Mouse (Mus musculus): ENCODE measurements around the gene Paqr8. TPM values are rescaled to one million over a fixed set of nuclear protein-coding genes. Genes with fewer than 3 reads are reported as not detected.

Paqr8 gene
- polyA plus RNA-seq, 1 experiment from 2014 or later: 8.4 TPM

GRCm38 (mm10) chr1:20941857-20942256 lies 51.5 kb downstream of the Paqr8 start:
- no peaks in the 10 kb centered on the region for H3K9me3 ChIP-seq
- WGBS: 90% methylated on average over 7 of the region's 7 CpGs
- H3K4me1 ChIP-seq (replicated peaks): no peaks in the 10 kb centered on the region
- H3K4me3 ChIP-seq: no peak overlapping the region
- no peak for DNase-seq (ENCODE audit: low spot score)
- no peaks in the 10 kb centered on the region for H3K27me3 ChIP-seq (ENCODE audit: insufficient read depth, poor library complexity, severe bottlenecking)
- peaks cover 2% of the 10 kb centered on the region for H3K36me3 ChIP-seq
- H3K27ac ChIP-seq: no peak overlapping the region

GRCm38 (mm10) chr1:20943016-20943415 lies 52.6 kb downstream of the Paqr8 start:
- Histone ChIP-seq H3K27me3 (ENCODE audit: insufficient read depth, poor library complexity, severe bottlenecking) (no peaks in the 10 kb centered on the region), H3K4me3 (no peak overlapping the region), H3K27ac (no peak overlapping the region), H3K36me3 (no peaks in the 10 kb centered on the region), H3K4me1 (replicated peaks) (no peaks in the 10 kb centered on the region), H3K9me3 (no peaks in the 10 kb centered on the region)
- 98% methylated on average over 2 of the region's 2 CpGs for WGBS
- DNase-seq (ENCODE audit: low spot score): no peak

- Histone ChIP-seq H3K4me1 (replicated peaks) (peaks cover 16% of the 10 kb centered on the region), H3K4me3 (peak within 1 kb of the TSS; percentile 58), H3K27ac (peak within 1 kb of the TSS; percentile 95), H3K27me3 (ENCODE audit: insufficient read depth, poor library complexity, severe bottlenecking) (no peaks in the 10 kb centered on the region), H3K9me3 (no peaks in the 10 kb centered on the region), H3K36me3 (no peaks in the 10 kb centered on the region)
- DNase-seq (ENCODE audit: low spot score): peak; percentile 98
- WGBS: 1% methylated on average over 23 of the region's 23 CpGs
Measured at GRCm38 (mm10) chr1:20951300-20951763, 60.9 kb downstream of the Paqr8 start, which contains the start of gene Efhc1. Gene Efhc1 (plus strand): TSS chr1:20951626.

DNA sequence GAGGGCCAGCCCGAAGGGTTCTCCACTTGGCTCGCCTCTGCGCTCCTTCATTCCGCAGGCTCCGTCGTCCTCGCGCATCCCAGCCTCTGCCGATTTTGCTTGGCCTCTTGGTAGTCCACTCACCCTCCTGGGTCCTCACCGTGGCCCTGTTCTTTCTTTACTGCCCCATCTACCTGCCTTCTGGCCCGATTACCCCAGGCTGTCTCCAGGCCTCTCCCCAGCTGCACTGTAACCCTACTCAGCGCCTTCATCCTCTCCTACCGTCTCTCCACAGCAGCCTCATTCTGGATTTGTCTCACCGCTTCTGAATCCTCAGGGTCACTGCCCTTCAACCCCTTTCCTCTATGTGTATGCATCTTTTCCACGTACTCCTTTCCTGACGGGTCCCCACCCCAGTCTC lies 61.4 kb downstream of the Paqr8 start:
- DNase-seq (ENCODE audit: low spot score): no peak
- H3K4me3 ChIP-seq: peak overlapping the region; percentile 58
- H3K36me3 ChIP-seq: no peaks in the 10 kb centered on the region
- H3K27ac ChIP-seq: peak overlapping the region; percentile 95
- peaks cover 16% of the 10 kb centered on the region for H3K4me1 ChIP-seq (replicated peaks)
- 2% methylated on average over 16 of the region's 16 CpGs for WGBS
- no peaks in the 10 kb centered on the region for H3K27me3 ChIP-seq (ENCODE audit: insufficient read depth, poor library complexity, severe bottlenecking)
- H3K9me3 ChIP-seq: no peaks in the 10 kb centered on the region

GRCm38 (mm10) chr1:20954876-20955275 lies 64.5 kb downstream of the Paqr8 start:
- no peaks in the 10 kb centered on the region for H3K27me3 ChIP-seq (ENCODE audit: insufficient read depth, poor library complexity, severe bottlenecking)
- no peak overlapping the region for H3K27ac ChIP-seq
- H3K9me3 ChIP-seq: no peaks in the 10 kb centered on the region
- WGBS: 91% methylated on average over 3 of the region's 3 CpGs
- no peaks in the 10 kb centered on the region for H3K36me3 ChIP-seq
- H3K4me3 ChIP-seq: no peak overlapping the region
- peaks cover 16% of the 10 kb centered on the region for H3K4me1 ChIP-seq (replicated peaks)
- DNase-seq (ENCODE audit: low spot score): no peak

DNA sequence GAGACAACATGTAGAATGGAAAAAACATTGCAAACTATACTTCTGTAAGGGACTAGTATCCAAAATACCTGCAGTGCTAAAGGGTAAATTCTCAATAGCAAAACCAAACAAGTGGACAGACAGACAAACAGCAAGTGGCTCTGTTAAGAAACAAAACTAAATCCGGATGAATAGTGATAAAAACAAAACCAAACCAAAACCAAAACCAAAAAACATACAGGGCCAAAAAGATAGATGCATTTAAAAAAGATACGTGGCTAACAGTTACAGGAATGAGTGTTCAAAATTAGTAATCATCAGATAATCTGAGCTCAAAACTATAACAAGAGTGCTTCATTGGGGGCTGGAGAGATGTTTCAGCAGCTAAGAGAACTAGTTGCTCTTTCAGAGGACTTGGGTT lies 79.2 kb downstream of the Paqr8 start:
- H3K27ac ChIP-seq: no peak overlapping the region
- H3K27me3 ChIP-seq (ENCODE audit: insufficient read depth, poor library complexity, severe bottlenecking): no peaks in the 10 kb centered on the region
- DNase-seq (ENCODE audit: low spot score): no peak
- H3K4me1 ChIP-seq (replicated peaks): no peaks in the 10 kb centered on the region
- 80% methylated on average over 2 of the region's 2 CpGs for WGBS
- no peaks in the 10 kb centered on the region for H3K36me3 ChIP-seq
- no peaks in the 10 kb centered on the region for H3K9me3 ChIP-seq
- H3K4me3 ChIP-seq: no peak overlapping the region

- WGBS: 98% methylated on average over 6 of the region's 6 CpGs
- H3K4me3 ChIP-seq: no peak overlapping the region
- H3K9me3 ChIP-seq: no peaks in the 10 kb centered on the region
- H3K36me3 ChIP-seq: no peaks in the 10 kb centered on the region
- no peak overlapping the region for H3K27ac ChIP-seq
- no peaks in the 10 kb centered on the region for H3K27me3 ChIP-seq (ENCODE audit: insufficient read depth, poor library complexity, severe bottlenecking)
- DNase-seq (ENCODE audit: low spot score): no peak
- no peaks in the 10 kb centered on the region for H3K4me1 ChIP-seq (replicated peaks)
Measured at GRCm38 (mm10) chr1:20973389-20973788, 83.0 kb downstream of the Paqr8 start.

DNA sequence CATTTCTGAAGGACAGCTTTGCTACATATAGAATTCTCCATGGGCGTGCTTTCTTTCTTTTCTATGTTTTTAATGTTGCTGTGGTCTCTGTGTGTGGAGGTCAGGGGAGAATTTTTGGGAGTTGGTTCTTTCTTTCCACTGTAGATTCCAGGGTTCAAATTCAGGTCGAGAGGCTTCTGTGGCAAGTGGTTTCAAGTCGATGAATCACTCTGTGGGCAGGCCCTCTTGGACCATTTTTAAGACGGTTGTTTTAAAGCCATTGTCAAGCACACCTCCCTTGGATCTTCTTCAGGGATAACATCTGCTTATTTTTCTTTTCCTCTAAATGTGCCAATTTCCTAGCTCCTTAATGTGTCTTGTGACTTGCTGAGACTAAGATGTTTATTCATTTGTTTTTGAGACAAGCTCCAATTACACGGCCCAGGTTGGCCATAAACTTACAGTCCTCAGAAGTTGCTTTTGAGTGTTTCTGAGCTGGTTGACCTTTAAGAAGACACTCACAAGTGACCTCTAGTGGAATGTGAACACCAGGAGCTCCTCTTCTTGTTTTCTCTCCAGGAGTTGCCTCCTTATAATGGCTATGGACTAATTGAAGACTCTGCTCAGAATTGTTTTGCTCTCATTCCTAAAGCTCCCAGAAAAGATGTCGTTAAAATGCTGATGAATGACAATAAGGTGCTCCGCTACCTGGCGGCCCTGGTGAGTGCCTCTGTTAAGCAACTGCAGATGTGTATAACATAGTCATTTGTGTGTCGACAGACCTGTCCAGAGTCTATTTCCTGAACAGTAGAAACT lies 84.1 kb downstream of the Paqr8 start:
- H3K27ac ChIP-seq: no peak overlapping the region

DNA sequence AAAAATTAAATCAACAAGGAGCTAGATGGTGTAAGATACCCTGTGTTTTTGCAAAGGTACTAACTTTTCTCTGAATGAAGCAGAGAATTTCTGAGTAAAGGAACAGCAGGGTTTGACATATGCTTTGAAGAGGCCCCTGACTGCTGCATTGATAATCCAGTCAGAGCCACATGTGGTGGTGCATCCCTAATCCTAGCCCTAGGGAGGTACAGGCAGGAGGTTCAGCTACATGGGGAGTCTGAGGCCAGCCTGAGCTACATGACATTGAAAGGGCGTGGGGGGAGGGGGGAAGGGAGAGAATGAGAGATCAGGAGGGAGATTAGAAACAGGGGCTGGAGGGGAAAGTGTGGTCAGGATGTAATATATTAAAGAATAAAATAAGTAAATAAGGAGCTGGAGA lies 90.1 kb downstream of the Paqr8 start:
- DNase-seq (ENCODE audit: low spot score): no peak
- Histone ChIP-seq H3K36me3 (no peaks in the 10 kb centered on the region), H3K4me3 (no peak overlapping the region), H3K4me1 (replicated peaks) (peaks cover 5% of the 10 kb centered on the region; the same call in 1 of the 2 replicates), H3K27ac (no peak overlapping the region), H3K27me3 (ENCODE audit: insufficient read depth, poor library complexity, severe bottlenecking) (no peaks in the 10 kb centered on the region), H3K9me3 (no peaks in the 10 kb centered on the region)
- WGBS: 30% methylated on average over 1 of the region's 1 CpGs

More for the DNA sequence above, 84.1 kb downstream of the Paqr8 start:
- 81% methylated on average over 9 of the region's 9 CpGs for WGBS
- Histone ChIP-seq H3K27me3 (ENCODE audit: insufficient read depth, poor library complexity, severe bottlenecking) (no peaks in the 10 kb centered on the region), H3K4me1 (replicated peaks) (no peaks in the 10 kb centered on the region), H3K4me3 (no peak overlapping the region), H3K36me3 (no peaks in the 10 kb centered on the region), H3K9me3 (no peaks in the 10 kb centered on the region)
- DNase-seq (ENCODE audit: low spot score): no peak

- Histone ChIP-seq H3K27me3 (ENCODE audit: insufficient read depth, poor library complexity, severe bottlenecking) (no peaks in the 10 kb centered on the region), H3K4me3 (no peak overlapping the region), H3K4me1 (replicated peaks) (peaks cover 10% of the 10 kb centered on the region), H3K27ac (no peak overlapping the region), H3K9me3 (no peaks in the 10 kb centered on the region), H3K36me3 (no peaks in the 10 kb centered on the region)
- 85% methylated on average over 6 of the region's 6 CpGs for WGBS
- DNase-seq (ENCODE audit: low spot score): no peak
Measured at GRCm38 (mm10) chr1:20981764-20982163, 91.4 kb downstream of the Paqr8 start.

DNA sequence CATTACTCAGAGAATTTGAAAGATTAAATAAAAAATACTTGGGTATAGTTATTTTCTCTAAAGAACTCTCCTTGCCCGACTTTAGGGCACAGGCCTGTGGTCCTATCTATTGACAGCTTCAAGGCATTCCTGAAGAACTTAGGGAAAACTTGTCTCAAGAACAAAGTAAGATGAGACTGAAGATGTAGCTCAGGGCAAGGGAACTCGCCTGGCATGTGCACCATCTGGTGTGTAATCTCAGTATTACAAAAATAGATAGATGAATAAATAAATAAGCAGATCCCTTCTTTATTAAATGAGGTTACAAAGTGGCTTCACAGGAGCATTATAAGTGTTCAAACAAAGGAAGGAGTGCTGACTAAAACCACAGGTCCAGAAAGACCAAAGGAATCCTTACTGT lies 93.7 kb downstream of the Paqr8 start:
- peaks cover 10% of the 10 kb centered on the region for H3K4me1 ChIP-seq (replicated peaks)
- H3K9me3 ChIP-seq: no peaks in the 10 kb centered on the region
- no peaks in the 10 kb centered on the region for H3K27me3 ChIP-seq (ENCODE audit: insufficient read depth, poor library complexity, severe bottlenecking)
- H3K36me3 ChIP-seq: no peaks in the 10 kb centered on the region
- no peak overlapping the region for H3K27ac ChIP-seq
- 79% methylated on average over 2 of the region's 2 CpGs for WGBS
- no peak overlapping the region for H3K4me3 ChIP-seq
- no peak for DNase-seq (ENCODE audit: low spot score)

- 64% methylated on average over 4 of the region's 4 CpGs for WGBS
- Histone ChIP-seq H3K9me3 (no peaks in the 10 kb centered on the region), H3K27ac (no peak overlapping the region), H3K36me3 (no peaks in the 10 kb centered on the region), H3K27me3 (ENCODE audit: insufficient read depth, poor library complexity, severe bottlenecking) (no peaks in the 10 kb centered on the region), H3K4me1 (replicated peaks) (peaks cover 10% of the 10 kb centered on the region), H3K4me3 (no peak overlapping the region)
- no peak for DNase-seq (ENCODE audit: low spot score)
Measured at GRCm38 (mm10) chr1:20984582-20984981, 94.2 kb downstream of the Paqr8 start.

- peaks cover 10% of the 10 kb centered on the region for H3K4me1 ChIP-seq (replicated peaks)
- no peak overlapping the region for H3K27ac ChIP-seq
- WGBS: 68% methylated on average over 10 of the region's 10 CpGs
- H3K36me3 ChIP-seq: no peaks in the 10 kb centered on the region
- no peak overlapping the region for H3K4me3 ChIP-seq
- H3K27me3 ChIP-seq (ENCODE audit: insufficient read depth, poor library complexity, severe bottlenecking): no peaks in the 10 kb centered on the region
- no peak for DNase-seq (ENCODE audit: low spot score)
- no peaks in the 10 kb centered on the region for H3K9me3 ChIP-seq
Measured at GRCm38 (mm10) chr1:20986378-20987056, 96.1 kb downstream of the Paqr8 start.

Measured in hindbrain, embryonic 10.5 days (tissue).